Mouse (Mus musculus): ENCODE data around the gene Bmp2k. TPM values are rescaled to one million over a fixed set of nuclear protein-coding genes. Genes with fewer than 3 reads are reported as not detected.

Bmp2k gene
- polyA plus RNA-seq, 1 experiment from 2014 or later: 12.4 TPM

Other genes starting within 250 kb of the Bmp2k start
- gene Anxa3, start 204.3 kb upstream of the Bmp2k start, polyA plus RNA-seq (2014; fragmentation: Nextera tagmentation; extraction: Ambion mirVana): 19.8 and 26.5 TPM in 2 replicates
- gene Paqr3, start 113.9 kb downstream of the Bmp2k start, polyA plus RNA-seq (2014; fragmentation: Nextera tagmentation; extraction: Ambion mirVana): 22.7 and 24.0 TPM in 2 replicates

All from hindbrain, embryonic 14.5 days (tissue).